Comparison of ENCODE assay signal across 7 mouse cellular contexts in the genomic region with DNA sequence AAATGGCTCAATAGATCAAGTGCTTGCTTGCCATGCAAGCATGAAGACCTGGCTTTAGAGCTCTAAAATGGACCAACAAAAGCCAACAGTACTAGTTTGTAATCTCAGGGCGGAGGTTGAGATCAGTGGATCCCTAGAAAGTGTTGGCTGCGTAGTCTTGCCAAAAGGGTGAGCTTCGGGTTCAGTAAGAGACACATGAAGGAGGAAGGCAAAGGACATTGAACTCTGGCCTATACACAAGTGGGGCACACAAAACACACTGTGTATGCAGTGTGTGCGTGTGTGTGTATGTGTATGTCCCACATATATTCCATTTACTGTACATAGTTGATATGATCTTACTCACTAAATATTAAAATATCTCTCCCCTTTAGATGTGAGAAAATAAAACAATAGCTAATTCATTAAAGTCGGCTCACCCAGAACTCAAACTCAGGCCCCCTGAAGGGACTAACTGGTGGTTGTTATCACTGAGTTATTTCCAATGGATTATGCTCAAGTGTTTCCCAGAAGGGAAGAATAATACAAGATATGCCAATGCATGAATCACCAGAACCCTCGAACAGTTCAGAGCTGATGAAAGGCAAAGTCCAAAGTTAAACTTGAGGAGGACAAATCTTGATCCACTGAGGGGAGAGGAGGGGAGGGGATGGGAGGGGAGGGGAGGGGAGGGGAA. TPM values are rescaled to one million over a fixed set of nuclear protein-coding genes. Genes with fewer than 3 reads are reported as not detected.
A peak's percentile ranks its signal among the peaks of the same experiment; 100 is the strongest.
DNase-seq lines count a peak whose midpoint lies in the region; ATAC-seq lines count a peak whose summit lies in the region.

No protein-coding gene starts in this region.

- peak overlapping the region; percentile 79 for H3K27ac ChIP-seq in lung, embryonic 15.5 days
- peak overlapping the region; percentile 92; the same call in 1 of the 2 replicates for H3K27ac ChIP-seq in forebrain, embryonic 14.5 days (ENCODE audit: low read depth, low read length)
- peak overlapping the region; percentile 81 for H3K27ac ChIP-seq in liver, embryonic 12.5 days
- peak overlapping the region; percentile 85 for H3K27ac ChIP-seq in stomach, embryonic 16.5 days (ENCODE audit: low read length)

- H3K4me2 ChIP-seq in lung, embryonic 15.5 days = peak overlapping the region; percentile 82
- H3K4me2 ChIP-seq in forebrain, embryonic 14.5 days (ENCODE audit: low read length) = peak overlapping the region; percentile 72
- peak overlapping the region; percentile 95 for H3K4me2 ChIP-seq in liver, embryonic 12.5 days
- H3K4me2 ChIP-seq in stomach, embryonic 16.5 days (ENCODE audit: low read depth, low read length) = peak overlapping the region; percentile 76

- no peak for DNase-seq in lung, postnatal 25 days (ENCODE audit: low spot score)
- DNase-seq in forebrain, embryonic 14.5 days (ENCODE audit: low spot score) = peak; percentile 11
- no peak for DNase-seq in cerebellum, adult 9-11 months

- no peaks in the 10 kb centered on the region for H3K36me3 ChIP-seq in lung, embryonic 15.5 days
- no peaks in the 10 kb centered on the region for H3K36me3 ChIP-seq in forebrain, embryonic 14.5 days (ENCODE audit: control insufficient read depth, insufficient read depth, low read length)
- H3K36me3 ChIP-seq in liver, embryonic 12.5 days = no peaks in the 10 kb centered on the region
- no peaks in the 10 kb centered on the region for H3K36me3 ChIP-seq in stomach, embryonic 16.5 days (ENCODE audit: control insufficient read depth, insufficient read depth, low read length)

- peaks cover 49% of the 10 kb centered on the region for H3K4me1 ChIP-seq in lung, embryonic 15.5 days
- 0 out of 2 replicates have a peak, but pooled peaks cover 4% of the 10 kb centered on the region for H3K4me1 ChIP-seq in forebrain, embryonic 14.5 days (ENCODE audit: control insufficient read depth, insufficient read depth, low read length)
- H3K4me1 ChIP-seq in liver, embryonic 12.5 days = peaks cover 73% of the 10 kb centered on the region
- H3K4me1 ChIP-seq in stomach, embryonic 16.5 days (ENCODE audit: control insufficient read depth, insufficient read depth, low read length) = peaks cover 22% of the 10 kb centered on the region

- peak overlapping the region; percentile 46 for H3K4me3 ChIP-seq in lung, embryonic 15.5 days
- peak overlapping the region; percentile 61 for H3K4me3 ChIP-seq in forebrain, embryonic 14.5 days (ENCODE audit: low read depth, low read length)
- H3K4me3 ChIP-seq in liver, embryonic 12.5 days = peak overlapping the region; percentile 62
- peak overlapping the region; percentile 59 for H3K4me3 ChIP-seq in stomach, embryonic 16.5 days (replicated peaks; ENCODE audit: low read length)

- no peak overlapping the region for H3K9ac ChIP-seq in lung, embryonic 15.5 days
- peak overlapping the region; percentile 85 for H3K9ac ChIP-seq in forebrain, embryonic 14.5 days (ENCODE audit: low read length)
- H3K9ac ChIP-seq in liver, embryonic 12.5 days = peak overlapping the region; percentile 66; the same call in 1 of the 2 replicates
- peak overlapping the region; percentile 77; the same call in 1 of the 2 replicates for H3K9ac ChIP-seq in stomach, embryonic 16.5 days (ENCODE audit: low read length)

- ATAC-seq in lung, embryonic 15.5 days (ENCODE audit: borderline replicate concordance, extremely low read depth, low FRiP score, low TSS enrichment) = no peak
- ATAC-seq in forebrain, embryonic 14.5 days = no peak
- ATAC-seq in liver, embryonic 12.5 days = no peak
- ATAC-seq in stomach, embryonic 16.5 days (ENCODE audit: insufficient read depth, low FRiP score) = no peak
- no peak for ATAC-seq in monocyte, adult 5-6 weeks (replicated peaks; ENCODE audit: insufficient number of reproducible peaks, low FRiP score, low TSS enrichment, poor library complexity, severe bottlenecking)

- H3K9me3 ChIP-seq in lung, embryonic 15.5 days = no peaks in the 10 kb centered on the region
- H3K9me3 ChIP-seq in forebrain, embryonic 14.5 days (replicated peaks; ENCODE audit: control insufficient read depth, low read length) = no peaks in the 10 kb centered on the region
- no peaks in the 10 kb centered on the region for H3K9me3 ChIP-seq in liver, embryonic 12.5 days (replicated peaks)
- no peaks in the 10 kb centered on the region for H3K9me3 ChIP-seq in stomach, embryonic 16.5 days (replicated peaks; ENCODE audit: control insufficient read depth, low read length)

- no peaks in the 10 kb centered on the region for H3K27me3 ChIP-seq in lung, embryonic 15.5 days
- no peaks in the 10 kb centered on the region for H3K27me3 ChIP-seq in forebrain, embryonic 14.5 days (replicated peaks; ENCODE audit: control insufficient read depth, insufficient read depth, low read length)
- no peaks in the 10 kb centered on the region for H3K27me3 ChIP-seq in liver, embryonic 12.5 days (replicated peaks)
- no peaks in the 10 kb centered on the region for H3K27me3 ChIP-seq in stomach, embryonic 16.5 days (ENCODE audit: control insufficient read depth, insufficient read depth, low read length)

- WGBS in lung, embryonic 15.5 days = 59% methylated on average over 6 of the region's 6 CpGs
- 66% methylated on average over 6 of the region's 6 CpGs for WGBS in forebrain, embryonic 14.5 days
- 54% methylated on average over 6 of the region's 6 CpGs for WGBS in liver, embryonic 12.5 days (ENCODE audit: insufficient replicate concordance)
- 61% methylated on average over 6 of the region's 6 CpGs for WGBS in stomach, embryonic 16.5 days

RNA-seq across cellular contexts. Expression of a gene that starts 57.3 kb away (rescaled TPM):
- 34.8 and 38.8 TPM in 2 replicates for polyA plus RNA-seq in lung, embryonic 15.5 days (2015; fragmentation: Nextera tagmentation; extraction: Ambion mirVana)
- polyA plus RNA-seq in forebrain, embryonic 14.5 days (2014; fragmentation: Nextera tagmentation; extraction: Ambion mirVana) = 33.6 and 50.9 TPM in 2 replicates
- polyA plus RNA-seq in liver, embryonic 12.5 days (2016; fragmentation: Nextera tagmentation; extraction: Ambion mirVana) = 18.1 and 20.1 TPM in 2 replicates
- polyA plus RNA-seq in stomach, embryonic 16.5 days (2015; fragmentation: Nextera tagmentation; extraction: Ambion mirVana) = 26.6 and 31.4 TPM in 2 replicates
- 11.7 to 14.2 TPM (median 12.6 TPM) in 3 replicates for total RNA-seq in monocyte, adult 5-6 weeks (2017)
